Mouse (Mus musculus): ENCODE results near the gene Supt7l. TPM values are rescaled to one million over a fixed set of nuclear protein-coding genes. Genes with fewer than 3 reads are reported as not detected.
A peak's percentile ranks its signal among the peaks of the same experiment; 100 is the strongest.

Supt7l gene
- polyA plus RNA-seq, 1 experiment = 19.3 TPM

DNA sequence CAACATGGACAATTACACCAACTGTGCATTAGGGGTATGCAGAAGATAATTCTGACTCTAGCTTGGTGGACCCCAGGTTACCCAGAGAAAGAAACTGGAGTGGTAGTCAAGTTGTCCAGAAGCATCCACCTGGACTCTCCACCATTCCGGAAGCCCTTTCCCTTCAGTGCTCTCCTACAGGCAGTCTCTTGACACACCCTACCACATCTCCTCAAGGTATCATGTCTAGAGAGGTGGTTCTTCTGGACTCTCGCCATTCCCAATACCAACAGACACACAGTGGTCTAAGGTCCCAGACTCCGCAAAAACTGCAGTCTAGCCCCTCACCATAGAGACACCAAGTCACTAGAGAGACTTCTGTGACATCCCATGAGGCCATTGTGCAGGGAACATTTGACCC is 42.2 kb downstream of the Supt7l start, which contains the start of gene 4930548H24Rik:
4930548H24Rik (plus strand) TSS at position 301 of the 400 bp plus-strand sequence.
- TF ChIP-seq EP300 (IDR thresholded peaks at IDR 0.05; ENCODE audit: insufficient read depth, low read depth, low read length) (no peak), POLR2A (IDR thresholded peaks at IDR 0.05; ENCODE audit: insufficient read depth, low read length) (no peak), CTCF (IDR thresholded peaks at IDR 0.05; ENCODE audit: low read depth, low read length) (no peak)
- no peak within 1 kb of the TSS for H3K4me3 ChIP-seq (ENCODE audit: low read depth, low read length)
- H3K9me3 ChIP-seq (replicated peaks; ENCODE audit: control insufficient read depth, insufficient read depth, low read length, poor library complexity, severe bottlenecking) = peaks cover 5% of the 10 kb centered on the region
- H3K4me1 ChIP-seq (ENCODE audit: control insufficient read depth, insufficient read depth, low read length) = peaks cover 1% of the 10 kb centered on the region
- no peaks in the 10 kb centered on the region for H3K27me3 ChIP-seq (ENCODE audit: control insufficient read depth, insufficient read depth, low read length, poor library complexity, severe bottlenecking)
- H3K27ac ChIP-seq (ENCODE audit: insufficient read depth, low read length) = no peak within 1 kb of the TSS
- H3K36me3 ChIP-seq (ENCODE audit: control insufficient read depth, insufficient read depth, low read length, poor library complexity, severe bottlenecking) = peaks cover 43% of the 10 kb centered on the region
- H3K9ac ChIP-seq (ENCODE audit: low read depth, poor library complexity, severe bottlenecking) = no peak within 1 kb of the TSS

DNA sequence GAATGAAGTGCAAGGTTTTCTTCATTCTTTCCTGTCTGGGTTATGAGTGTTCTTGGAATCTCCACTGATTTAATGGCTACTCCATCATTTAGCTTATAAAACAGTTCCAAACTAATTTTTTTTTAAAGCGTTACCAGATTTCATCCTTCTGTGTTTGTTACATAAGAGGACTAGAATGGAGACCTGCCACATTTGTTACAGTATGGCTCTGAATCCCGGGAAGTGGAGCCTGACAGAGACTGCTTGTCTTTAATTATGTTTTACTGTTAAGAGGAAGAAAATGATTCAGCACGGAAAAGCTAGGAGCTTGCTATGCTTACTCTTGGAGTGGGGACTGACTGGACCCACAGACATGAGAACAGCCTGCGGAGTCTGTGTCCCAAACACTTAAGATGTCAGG is 47.1 kb downstream of the Supt7l start:
- no peak overlapping the region for H3K4me3 ChIP-seq (ENCODE audit: low read depth, low read length)
- no peaks in the 10 kb centered on the region for H3K9me3 ChIP-seq (replicated peaks; ENCODE audit: control insufficient read depth, insufficient read depth, low read length, poor library complexity, severe bottlenecking)
- H3K36me3 ChIP-seq (ENCODE audit: control insufficient read depth, insufficient read depth, low read length, poor library complexity, severe bottlenecking) = peaks cover 34% of the 10 kb centered on the region
- TF ChIP-seq POLR2A (IDR thresholded peaks at IDR 0.05; ENCODE audit: insufficient read depth, low read length) (no peak), EP300 (IDR thresholded peaks at IDR 0.05; ENCODE audit: insufficient read depth, low read depth, low read length) (no peak), CTCF (IDR thresholded peaks at IDR 0.05; ENCODE audit: low read depth, low read length) (no peak)
- no peak overlapping the region for H3K9ac ChIP-seq (ENCODE audit: low read depth, poor library complexity, severe bottlenecking)
- no peak overlapping the region for H3K27ac ChIP-seq (ENCODE audit: insufficient read depth, low read length)
- no peaks in the 10 kb centered on the region for H3K4me1 ChIP-seq (ENCODE audit: control insufficient read depth, insufficient read depth, low read length)
- H3K27me3 ChIP-seq (ENCODE audit: control insufficient read depth, insufficient read depth, low read length, poor library complexity, severe bottlenecking) = no peaks in the 10 kb centered on the region

DNA sequence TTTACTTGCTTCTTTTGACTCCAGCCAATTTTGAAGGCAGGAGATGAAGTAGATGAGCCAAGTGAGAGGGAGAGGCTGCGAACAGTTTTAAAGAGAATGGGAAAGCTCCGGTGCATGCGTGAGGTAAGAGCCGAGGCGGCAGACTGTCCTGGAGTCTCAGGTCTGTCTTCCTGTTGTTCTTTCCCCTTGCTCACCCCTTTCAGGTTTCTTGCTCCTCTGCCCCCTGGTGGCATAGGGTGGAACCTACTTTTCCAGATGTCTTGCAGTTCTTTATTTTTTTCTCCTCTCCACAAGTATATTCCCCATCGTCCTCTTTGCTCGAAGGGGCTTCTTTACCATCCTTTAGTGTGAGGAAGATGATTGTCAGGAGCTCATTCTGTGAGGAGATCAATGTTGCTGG is 57.3 kb downstream of the Supt7l start:
- no peaks in the 10 kb centered on the region for H3K4me1 ChIP-seq (ENCODE audit: control insufficient read depth, insufficient read depth, low read length)
- TF ChIP-seq CTCF (IDR thresholded peaks at IDR 0.05; ENCODE audit: low read depth, low read length) (peak; percentile 48), POLR2A (IDR thresholded peaks at IDR 0.05; ENCODE audit: insufficient read depth, low read length) (no peak)
- no peak overlapping the region for H3K4me3 ChIP-seq (ENCODE audit: low read depth, low read length)
- no peaks in the 10 kb centered on the region for H3K9me3 ChIP-seq (replicated peaks; ENCODE audit: control insufficient read depth, insufficient read depth, low read length, poor library complexity, severe bottlenecking)
- no peak overlapping the region for H3K9ac ChIP-seq (ENCODE audit: low read depth, poor library complexity, severe bottlenecking)
- H3K27ac ChIP-seq (ENCODE audit: insufficient read depth, low read length) = no peak overlapping the region
- no peaks in the 10 kb centered on the region for H3K27me3 ChIP-seq (ENCODE audit: control insufficient read depth, insufficient read depth, low read length, poor library complexity, severe bottlenecking)
- peaks cover 22% of the 10 kb centered on the region for H3K36me3 ChIP-seq (ENCODE audit: control insufficient read depth, insufficient read depth, low read length, poor library complexity, severe bottlenecking)

DNA sequence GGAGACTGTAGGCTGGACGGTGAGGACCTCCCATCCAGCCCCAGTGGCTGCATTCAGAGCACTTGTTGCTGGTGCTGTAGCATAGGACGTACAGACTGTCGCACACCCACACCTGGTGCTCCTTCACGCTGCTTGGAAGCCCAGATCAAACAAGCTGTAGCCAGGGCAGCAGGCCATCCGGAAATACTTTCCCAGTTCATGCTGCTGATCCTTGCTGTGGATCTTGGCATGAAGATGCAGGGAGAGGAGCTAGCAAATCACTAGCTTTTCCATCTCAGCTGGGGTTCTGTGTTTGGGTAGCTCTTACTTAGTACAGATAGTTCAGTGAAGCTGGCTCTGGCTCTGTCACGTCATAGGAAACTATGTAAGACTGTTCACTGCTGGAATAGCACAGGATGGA is 57.9 kb downstream of the Supt7l start:
- no peaks in the 10 kb centered on the region for H3K4me1 ChIP-seq (ENCODE audit: control insufficient read depth, insufficient read depth, low read length)
- peaks cover 23% of the 10 kb centered on the region for H3K36me3 ChIP-seq (ENCODE audit: control insufficient read depth, insufficient read depth, low read length, poor library complexity, severe bottlenecking)
- no peaks in the 10 kb centered on the region for H3K9me3 ChIP-seq (replicated peaks; ENCODE audit: control insufficient read depth, insufficient read depth, low read length, poor library complexity, severe bottlenecking)
- no peaks in the 10 kb centered on the region for H3K27me3 ChIP-seq (ENCODE audit: control insufficient read depth, insufficient read depth, low read length, poor library complexity, severe bottlenecking)
- H3K9ac ChIP-seq (ENCODE audit: low read depth, poor library complexity, severe bottlenecking) = no peak overlapping the region
- TF ChIP-seq EP300 (IDR thresholded peaks at IDR 0.05; ENCODE audit: insufficient read depth, low read depth, low read length) (no peak), CTCF (IDR thresholded peaks at IDR 0.05; ENCODE audit: low read depth, low read length) (no peak), POLR2A (IDR thresholded peaks at IDR 0.05; ENCODE audit: insufficient read depth, low read length) (no peak)
- no peak overlapping the region for H3K4me3 ChIP-seq (ENCODE audit: low read depth, low read length)
- H3K27ac ChIP-seq (ENCODE audit: insufficient read depth, low read length) = no peak overlapping the region

DNA sequence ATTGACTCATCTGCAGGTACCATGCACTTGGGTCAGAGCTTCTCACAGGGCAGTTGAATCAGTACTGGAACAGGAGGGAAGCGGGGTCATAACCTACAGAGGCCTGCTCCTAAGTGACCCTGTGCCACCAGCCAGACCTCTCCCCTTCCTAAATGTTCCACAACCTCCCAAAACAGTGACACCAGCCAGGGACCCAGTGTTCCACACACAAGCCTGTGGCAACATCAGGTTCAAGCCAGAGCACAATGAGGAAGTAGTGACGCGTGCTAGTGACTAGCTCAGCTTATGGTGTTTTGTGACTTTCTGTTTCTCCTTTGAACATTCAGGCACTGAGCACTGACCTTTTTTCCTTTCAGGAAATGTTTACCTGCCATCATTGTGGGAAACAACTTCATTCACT is 59.8 kb downstream of the Supt7l start:
- H3K4me1 ChIP-seq (ENCODE audit: control insufficient read depth, insufficient read depth, low read length) = no peaks in the 10 kb centered on the region

More for the DNA sequence above, 59.8 kb downstream of the Supt7l start:
- no peaks in the 10 kb centered on the region for H3K9me3 ChIP-seq (replicated peaks; ENCODE audit: control insufficient read depth, insufficient read depth, low read length, poor library complexity, severe bottlenecking)
- no peak overlapping the region for H3K9ac ChIP-seq (ENCODE audit: low read depth, poor library complexity, severe bottlenecking)
- TF ChIP-seq EP300 (IDR thresholded peaks at IDR 0.05; ENCODE audit: insufficient read depth, low read depth, low read length) (no peak), POLR2A (IDR thresholded peaks at IDR 0.05; ENCODE audit: insufficient read depth, low read length) (no peak), CTCF (IDR thresholded peaks at IDR 0.05; ENCODE audit: low read depth, low read length) (no peak)
- no peak overlapping the region for H3K4me3 ChIP-seq (ENCODE audit: low read depth, low read length)
- H3K27me3 ChIP-seq (ENCODE audit: control insufficient read depth, insufficient read depth, low read length, poor library complexity, severe bottlenecking) = no peaks in the 10 kb centered on the region
- H3K27ac ChIP-seq (ENCODE audit: insufficient read depth, low read length) = no peak overlapping the region
- H3K36me3 ChIP-seq (ENCODE audit: control insufficient read depth, insufficient read depth, low read length, poor library complexity, severe bottlenecking) = peaks cover 14% of the 10 kb centered on the region

Other genes with a start within 250 kb of the Supt7l start
- gene Ift172, start 236.7 kb downstream of the Supt7l start, polyA plus RNA-seq (2011; ENCODE audit: insufficient read depth, insufficient read length, low read depth, missing spikeins) = 21.3 and 27.2 TPM in 2 replicates
- gene Fndc4, start 231.7 kb downstream of the Supt7l start, polyA plus RNA-seq (2011; ENCODE audit: insufficient read depth, insufficient read length, low read depth, missing spikeins) = 19.9 and 23.4 TPM in 2 replicates
- 0.48 and 1.1 TPM in 2 replicates for gene Gckr, start 230.4 kb downstream of the Supt7l start, polyA plus RNA-seq (2011; ENCODE audit: insufficient read depth, insufficient read length, low read depth, missing spikeins)
- gene Zfp512, start 75.4 kb downstream of the Supt7l start, polyA plus RNA-seq (2011; ENCODE audit: insufficient read depth, insufficient read length, low read depth, missing spikeins) = 53.8 and 55.9 TPM in 2 replicates
- 0.30 TPM in 1 of 2 replicates, not detected in the other for gene 4930548H24Rik, start 42.1 kb downstream of the Supt7l start, polyA plus RNA-seq (2011; ENCODE audit: insufficient read depth, insufficient read length, low read depth, missing spikeins)
- 49.0 and 54.8 TPM in 2 replicates for gene Gpn1, start 33.1 kb downstream of the Supt7l start, polyA plus RNA-seq (2011; ENCODE audit: insufficient read depth, insufficient read length, low read depth, missing spikeins)
- gene Slc4a1ap, start 812 bp downstream of the Supt7l start, polyA plus RNA-seq (2011; ENCODE audit: insufficient read depth, insufficient read length, low read depth, missing spikeins) = 46.4 and 62.4 TPM in 2 replicates
- 161 and 173 TPM in 2 replicates for gene Mrpl33, start 69.1 kb upstream of the Supt7l start, polyA plus RNA-seq (2011; ENCODE audit: insufficient read depth, insufficient read length, low read depth, missing spikeins)
- 1.4 and 1.5 TPM in 2 replicates for gene Rbks, start 169.8 kb upstream of the Supt7l start, polyA plus RNA-seq (2011; ENCODE audit: insufficient read depth, insufficient read length, low read depth, missing spikeins)
- 92.8 and 99.2 TPM in 2 replicates for gene Babam2, start 169.9 kb upstream of the Supt7l start, polyA plus RNA-seq (2011; ENCODE audit: insufficient read depth, insufficient read length, low read depth, missing spikeins)

Measured in ES-Bruce4 (cell line).